Mouse (Mus musculus) lung, adult 2 months (tissue): Measurements from ENCODE around the gene Smyd2.

Experiments
- CTCF ChIP-seq: fragments of 200-500 bp; IDR thresholded peaks from 2 replicates; pipeline ENCODE4 v1.5.1; 2011; ENCODE audit warnings: mild to moderate bottlenecking, low read length, control low read depth; ENCODE audit not compliant: insufficient read depth
- POLR2A ChIP-seq: fragments of 200-500 bp; IDR thresholded peaks from 2 replicates; pipeline ENCODE4 v1.6.1; 2011; ENCODE audit warnings: low read depth, mild to moderate bottlenecking, control low read depth, low read length, borderline replicate concordance; ENCODE audit errors: extremely low read depth

DNA sequence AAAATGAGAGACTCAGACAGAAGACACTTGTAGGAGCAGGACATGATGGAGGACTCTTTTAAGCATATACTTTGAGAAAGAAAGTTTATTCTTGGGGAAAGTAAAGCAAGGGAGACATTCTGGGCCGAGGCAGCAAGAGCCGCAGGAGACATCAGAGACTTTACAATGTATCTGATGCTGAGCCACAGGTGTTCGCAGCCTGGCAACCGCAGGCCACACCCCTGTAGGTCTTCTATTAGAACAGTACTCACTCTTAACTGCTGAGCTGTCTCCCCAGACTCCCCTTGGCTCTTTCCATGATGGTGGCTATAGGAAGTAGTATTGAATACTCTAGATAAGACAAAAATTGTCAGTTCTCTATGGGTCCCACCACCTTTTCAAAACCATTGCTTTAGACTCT is 7.7 kb upstream of the Smyd2 start:
- TF ChIP-seq CTCF = no peak
- TF ChIP-seq POLR2A = no peak
